Comparison of ENCODE assay signal across 32 mouse cellular contexts in the genomic region with DNA sequence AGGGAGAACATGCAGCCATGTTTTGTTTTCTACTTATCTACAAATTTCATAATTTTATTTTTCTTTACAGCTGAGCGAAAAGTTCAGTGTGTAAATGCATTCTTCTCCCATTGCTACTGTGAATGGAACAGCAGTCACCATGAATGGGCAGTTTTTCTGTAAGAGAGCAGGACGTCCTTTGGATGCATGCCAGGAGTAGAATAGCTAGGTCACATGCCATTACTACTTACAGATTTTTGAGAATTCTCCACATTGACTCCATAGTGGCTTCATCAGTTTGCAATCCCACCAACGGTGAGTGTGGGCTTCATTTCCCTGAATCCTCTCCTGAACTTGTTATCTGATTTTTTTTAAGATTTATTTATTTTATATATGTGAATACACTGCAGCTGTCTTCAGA. TPM values are rescaled to one million over a fixed set of nuclear protein-coding genes. Genes with fewer than 3 reads are reported as not detected.
"Had no signal": no experiment of that assay in that cellular context is flagged by ENCODE, and none has a peak within 500 bp of the region (broad histone marks: within the 10 kb centered on the region; RNA-seq: fewer than 3 reads in every experiment).

No protein-coding gene starts in this region.

- H3K9ac ChIP-seq: heart, embryonic 13.5 days; heart, embryonic 15.5 days; hindbrain, embryonic 12.5 days; hindbrain, embryonic 14.5 days; intestine, embryonic 15.5 days; limb, embryonic 13.5 days; limb, embryonic 15.5 days; liver, embryonic 12.5 days had no signal

- H3K4me3 ChIP-seq: heart, adult 2 months; heart, embryonic 13.5 days; heart, embryonic 15.5 days; hindbrain, embryonic 12.5 days; intestine, embryonic 15.5 days; limb, embryonic 13.5 days; limb, embryonic 15.5 days; liver, embryonic 12.5 days had no signal

- ATAC-seq: hindbrain, embryonic 16.5 days; intestine, embryonic 15.5 days; intestine, postnatal 0 days; liver, embryonic 12.5 days had no signal

- H3K4me2 ChIP-seq: heart, embryonic 11.5 days; heart, embryonic 13.5 days; heart, embryonic 15.5 days; hindbrain, embryonic 12.5 days; hindbrain, embryonic 14.5 days; intestine, embryonic 15.5 days; limb, embryonic 13.5 days; limb, embryonic 15.5 days; liver, embryonic 12.5 days had no signal

- H3K9me3 ChIP-seq: heart, embryonic 15.5 days; intestine, embryonic 15.5 days; limb, embryonic 15.5 days; liver, embryonic 12.5 days had no signal

- H3K36me3 ChIP-seq: heart, embryonic 13.5 days; heart, embryonic 15.5 days; hindbrain, embryonic 12.5 days; intestine, embryonic 15.5 days; limb, embryonic 13.5 days; limb, embryonic 15.5 days; liver, embryonic 12.5 days had no signal

- DNase-seq: gastrocnemius, postnatal 14 days; gastrocnemius, postnatal 36 days; heart, adult 11 months; heart, adult 2 months; heart, postnatal 14 days; heart, postnatal 36 days; kidney, adult 18-20 months; kidney, adult 8-10 months; kidney, postnatal 14 days; kidney, postnatal 36 days; layer of hippocampus, adult 9-11 months; layer of hippocampus, postnatal 36 days; left cerebral cortex, postnatal 4 days had no signal

- H3K27ac ChIP-seq: heart, adult 2 months; heart, embryonic 13.5 days; heart, embryonic 15.5 days; hindbrain, embryonic 12.5 days; hindbrain, embryonic 14.5 days; intestine, embryonic 15.5 days; kidney, postnatal 0 days; limb, embryonic 13.5 days; limb, embryonic 15.5 days; liver, embryonic 12.5 days had no signal

- H3K27me3 ChIP-seq: heart, embryonic 15.5 days; hindbrain, embryonic 12.5 days; intestine, embryonic 15.5 days; limb, embryonic 13.5 days; limb, embryonic 15.5 days; liver, embryonic 12.5 days had no signal

- H3K4me1 ChIP-seq: heart, embryonic 13.5 days; heart, embryonic 15.5 days; hindbrain, embryonic 12.5 days; intestine, embryonic 15.5 days; limb, embryonic 13.5 days; limb, embryonic 15.5 days; liver, embryonic 12.5 days had no signal

RNA-seq across cellular contexts. Expression of a gene that starts 54.5 kb away (rescaled TPM):
- polyA plus RNA-seq: gonadal fat pad, adult 2 months; heart, adult 2 months; heart, embryonic 11.5 days; heart, embryonic 13.5 days; heart, embryonic 15.5 days; heart, postnatal 0 days; hindbrain, embryonic 12.5 days; hindbrain, embryonic 14.5 days; hindbrain, embryonic 16.5 days; inflammation-experienced regulatory T-cells, adult 6 months; intestine, embryonic 15.5 days; intestine, postnatal 0 days; kidney, embryonic 14.5 days; kidney, postnatal 0 days; large intestine, adult 2 months; limb, embryonic 11.5 days; limb, embryonic 13.5 days; limb, embryonic 15.5 days; liver, adult 2 months; liver, embryonic 12.5 days had no signal
